Comparison of ENCODE assay signal across 9 mouse cellular contexts in genomic region chr11:76322939-76323338, GRCm38 (mm10).
DNase-seq lines count a peak whose midpoint lies in the region; TF ChIP-seq lines count a peak whose summit lies in the region.
"Had no signal": no experiment of that assay in that cellular context is flagged by ENCODE, and none has a peak within 500 bp of the region (broad histone marks: within the 10 kb centered on the region; RNA-seq: fewer than 3 reads in every experiment).

No protein-coding gene starts in this region.

- H3K27me3 ChIP-seq in kidney, adult 2 months (replicated peaks; ENCODE audit: control insufficient read depth, insufficient read depth, low read length), result no peaks in the 10 kb centered on the region
- H3K27me3 ChIP-seq in embryonic facial prominence, embryonic 10.5 days (replicated peaks; ENCODE audit: low read depth, poor library complexity, severe bottlenecking), result no peaks in the 10 kb centered on the region
- H3K27me3 ChIP-seq: neural tube, embryonic 13.5 days had no signal

- H3K4me1 ChIP-seq in kidney, adult 2 months (ENCODE audit: control insufficient read depth, insufficient read depth, low read length), result peaks cover 7% of the 10 kb centered on the region; the same call in 1 of the 2 replicates
- peaks cover 72% of the 10 kb centered on the region for H3K4me1 ChIP-seq in embryonic facial prominence, embryonic 10.5 days

- WGBS in kidney, adult 2 months, result 57% methylated on average over 5 of the region's 5 CpGs
- 79% methylated on average over 5 of the region's 5 CpGs for WGBS in embryonic facial prominence, embryonic 10.5 days

- H3K27ac ChIP-seq in kidney, adult 2 months (ENCODE audit: insufficient read depth, low read depth, low read length), result no peak overlapping the region
- 0 out of 2 replicates have a peak overlapping the region, but pooled peaks have one; percentile 2 for H3K27ac ChIP-seq in embryonic facial prominence, embryonic 10.5 days (replicated peaks)
- H3K27ac ChIP-seq: neural tube, embryonic 13.5 days had no signal

- TF ChIP-seq CTCF in kidney, adult 2 months (conservative IDR thresholded peaks at IDR 0.05; ENCODE audit: insufficient read depth, insufficient read length, low read depth, low read length), result no peak

- no peaks in the 10 kb centered on the region for H3K9me3 ChIP-seq in embryonic facial prominence, embryonic 10.5 days
- H3K9me3 ChIP-seq: neural tube, embryonic 13.5 days had no signal

- H3K4me3 ChIP-seq in kidney, adult 2 months (ENCODE audit: insufficient read depth, low read depth, low read length), result no peak overlapping the region
- H3K4me3 ChIP-seq in embryonic facial prominence, embryonic 10.5 days, result no peak overlapping the region
- H3K4me3 ChIP-seq: neural tube, embryonic 13.5 days had no signal

- peak; percentile 39 for DNase-seq in kidney, adult 2 months
- DNase-seq in kidney, adult 9 months, result no peak
- DNase-seq in brain, adult 2 months (ENCODE audit: low read depth, low spot score), result peak; percentile 71
- DNase-seq in embryonic facial prominence, embryonic 10.5 days (ENCODE audit: low spot score), result no peak
- peak; percentile 55 for DNase-seq in lung, postnatal 10 days
- DNase-seq in liver, result no peak
- DNase-seq in frontal cortex, postnatal 36 days (ENCODE audit: low spot score in 2 of 2), result no peak
- DNase-seq: thymus, postnatal 14 days had no signal

- no peaks in the 10 kb centered on the region for H3K36me3 ChIP-seq in kidney, adult 2 months (ENCODE audit: control insufficient read depth, insufficient read depth, low read length)
- H3K36me3 ChIP-seq in embryonic facial prominence, embryonic 10.5 days (replicated peaks), result peaks cover 10% of the 10 kb centered on the region
- H3K36me3 ChIP-seq: neural tube, embryonic 13.5 days had no signal

- TF ChIP-seq POLR2A in kidney, adult 2 months (IDR thresholded peaks at IDR 0.05; ENCODE audit: low read depth, low read length), result no peak

Comparison
In these comparisons a context has a peak if more than half of its experiments do, and no peak if none do; other contexts are left out.
1. DNase-seq: peak in kidney, adult 2 months (single experiment), brain, adult 2 months (single experiment) and lung, postnatal 10 days (single experiment); none in kidney, adult 9 months (single experiment), embryonic facial prominence, embryonic 10.5 days (single experiment), liver (single experiment) and frontal cortex, postnatal 36 days (0 of 2).